Mouse (Mus musculus): ENCODE results near the gene Diaph2. TPM values are rescaled to one million over a fixed set of nuclear protein-coding genes. Genes with fewer than 3 reads are reported as not detected.

Diaph2 gene
- 10 to 100 TPM; 23.1 to 25.4 TPM for total RNA-seq (2021)
- long read RNA-seq, experiment 1, partial matches to known transcripts = 0 of 1 reads
- long read RNA-seq, experiment 1, other reads (novel, unspliced or antisense) = 1 of 1 reads
- long read RNA-seq, experiment 2, partial matches to known transcripts = 0 of 2 reads
- long read RNA-seq, experiment 2, other reads (novel, unspliced or antisense) = 2 of 2 reads

DNA sequence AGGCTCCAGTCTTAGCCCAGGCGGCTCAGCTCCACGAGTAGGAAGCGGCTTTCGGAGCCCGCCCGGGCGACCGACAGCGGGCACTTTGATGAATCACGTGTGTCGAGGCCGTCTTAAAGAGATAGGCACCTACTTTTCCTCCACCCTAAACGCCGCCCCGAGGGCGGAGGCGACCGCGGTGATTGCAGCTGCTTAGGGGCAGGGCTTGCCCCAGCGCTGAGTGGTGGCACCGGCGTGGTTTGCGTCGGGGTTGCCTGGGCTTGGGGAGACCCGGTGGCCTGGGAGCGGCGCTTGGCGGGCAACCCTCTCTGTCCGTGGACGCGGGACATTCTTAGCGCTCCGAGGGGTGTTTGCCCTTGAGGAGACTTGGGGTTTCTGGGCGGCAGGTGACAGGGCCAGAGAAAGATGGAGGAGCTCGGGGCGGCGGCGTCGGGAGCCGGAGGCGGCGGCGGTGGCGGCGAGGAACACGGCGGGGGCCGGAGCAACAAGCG, at the start of gene Diaph2:
Diaph2 (plus strand) TSS at position 172 of the 491 bp plus-strand sequence.
- DNase-seq (ENCODE audit: low spot score in 2 of 2) = peak; percentile 39 to 69

DNA sequence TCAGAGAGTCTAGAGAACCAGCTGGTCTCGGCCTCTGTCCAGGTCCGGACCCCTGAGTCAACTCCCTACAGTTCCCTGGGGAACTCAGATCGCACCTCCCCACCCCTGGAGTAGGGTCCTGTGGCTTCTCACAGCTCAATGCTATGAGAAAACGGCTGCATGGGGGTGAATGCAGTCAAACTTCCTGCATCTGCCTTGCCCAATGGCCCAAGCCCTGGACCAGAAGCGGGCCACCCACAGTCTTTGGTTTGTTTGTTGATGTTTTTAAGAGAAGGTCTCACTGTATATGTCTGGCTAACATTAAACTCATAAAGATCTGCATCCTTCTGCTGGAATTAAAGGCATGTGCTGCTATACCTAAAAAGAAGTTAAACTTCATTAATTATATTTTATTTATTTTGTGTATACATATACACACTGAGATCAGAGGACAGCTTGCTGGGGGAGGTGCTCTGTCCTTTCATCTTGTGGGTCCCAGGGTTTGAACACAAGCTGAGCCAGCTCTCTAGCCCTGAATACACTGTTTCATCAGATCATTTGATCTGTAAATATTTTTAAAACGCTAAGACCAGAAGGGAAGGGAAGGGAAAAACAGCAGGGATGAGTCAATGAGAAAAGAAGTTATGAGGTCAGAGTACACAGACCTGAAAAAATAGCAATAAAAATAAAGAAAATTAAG, 47.8 kb upstream of the Diaph2 start:
- DNase-seq (ENCODE audit: low spot score in 2 of 2) = no peak

GRCm38 (mm10) chrX:129709656-129710055, 39.9 kb upstream of the Diaph2 start:
- DNase-seq (ENCODE audit: low spot score in 2 of 2) = no peak

DNA sequence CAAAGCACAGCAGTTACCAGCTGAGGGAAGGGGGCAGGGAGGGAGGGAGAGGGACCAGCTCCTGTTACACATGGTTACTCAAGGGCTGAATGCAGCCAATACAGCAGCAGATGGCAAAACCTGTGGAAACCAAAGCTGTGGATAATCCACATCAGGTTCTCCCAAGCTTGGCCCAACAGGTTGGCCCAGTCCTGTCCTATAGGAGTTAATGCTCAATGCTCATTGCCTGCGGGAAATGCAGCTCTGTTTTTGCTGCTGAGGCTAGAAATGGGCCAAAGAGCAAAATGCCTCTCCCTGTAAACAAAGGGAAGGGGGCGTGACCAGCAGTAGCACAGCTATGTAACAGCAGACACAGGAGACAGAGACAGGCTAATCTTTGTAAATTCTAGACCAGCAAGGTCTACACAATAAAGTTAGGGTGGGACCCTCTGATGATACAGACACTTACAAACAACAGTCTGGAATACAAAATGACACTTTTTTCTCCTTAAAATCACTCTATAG, 20.8 kb upstream of the Diaph2 start:
- no peak for DNase-seq (ENCODE audit: low spot score in 2 of 2)

- no peak for DNase-seq (ENCODE audit: low spot score in 2 of 2)
Observed at GRCm38 (mm10) chrX:129736562-129736961, 13.0 kb upstream of the Diaph2 start.

GRCm38 (mm10) chrX:129739226-129739625, 10.3 kb upstream of the Diaph2 start:
- DNase-seq (ENCODE audit: low spot score in 2 of 2) = no peak

DNA sequence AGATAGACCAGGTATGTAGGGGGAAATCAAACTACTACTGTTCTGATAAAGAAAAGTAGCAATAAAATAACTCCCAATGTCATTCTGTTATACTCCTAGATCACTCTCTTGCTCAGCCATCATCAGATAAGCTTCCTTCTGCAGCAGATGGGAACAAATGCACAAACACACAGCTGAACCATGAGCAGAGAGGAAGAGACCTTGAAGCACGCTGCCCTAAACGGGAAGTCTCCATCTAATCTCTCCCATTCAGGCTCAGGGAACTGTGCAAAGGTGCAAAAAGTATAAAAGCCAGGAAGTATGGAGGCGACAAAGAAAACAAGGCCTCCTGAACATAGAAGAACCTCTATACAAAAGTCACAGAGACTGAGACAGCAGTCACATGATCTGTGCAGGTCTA, 6.6 kb upstream of the Diaph2 start:
- DNase-seq (ENCODE audit: low spot score in 2 of 2) = no peak

DNA sequence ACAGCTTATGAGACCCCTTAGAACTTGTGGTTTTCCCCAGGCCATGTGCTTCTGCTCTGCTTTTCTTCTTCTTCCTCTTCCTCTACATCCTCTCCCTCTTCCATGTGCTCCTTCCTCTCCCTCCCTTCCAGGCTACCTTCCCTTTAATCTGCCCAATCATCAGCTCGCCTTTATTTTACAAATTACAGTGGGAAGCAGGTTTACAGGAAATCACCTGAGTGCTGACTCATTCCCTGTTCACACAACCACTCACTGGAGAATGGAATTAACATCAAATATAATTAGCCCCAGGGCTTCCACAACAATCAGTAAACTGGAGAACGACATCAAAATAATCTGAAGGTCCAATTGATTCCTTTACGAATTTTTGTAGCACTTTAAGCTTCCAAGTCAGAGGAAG, 3.6 kb upstream of the Diaph2 start:
- no peak for DNase-seq (ENCODE audit: low spot score in 2 of 2)

DNA sequence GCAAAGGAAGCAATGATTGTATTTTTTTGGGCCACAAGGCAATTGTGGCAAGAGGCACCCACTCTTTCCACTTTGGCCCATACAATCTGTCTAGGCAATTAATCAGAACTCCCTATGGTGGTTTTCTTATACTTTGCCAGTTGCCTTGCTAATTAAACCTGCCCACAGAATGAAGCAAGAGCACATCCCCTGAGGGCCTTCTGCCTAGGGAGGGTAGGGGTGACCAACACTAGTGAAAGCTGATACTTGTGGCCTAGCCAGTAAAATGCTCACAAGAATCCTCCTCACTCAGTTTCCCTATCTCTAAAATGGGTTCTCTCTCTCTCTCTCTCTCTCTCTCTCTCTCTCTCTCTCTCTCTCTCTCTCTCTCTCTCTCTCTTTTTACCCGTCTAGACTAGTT, 440 bp upstream of the Diaph2 start:
- no peak for DNase-seq (ENCODE audit: low spot score in 2 of 2)

GRCm38 (mm10) chrX:129750094-129750569, 590 bp downstream of the Diaph2 start:
- peak; percentile 5 for DNase-seq (ENCODE audit: low spot score in 2 of 2)

- no peak for DNase-seq (ENCODE audit: low spot score in 2 of 2)
Observed at GRCm38 (mm10) chrX:129750606-129751005, 1.1 kb downstream of the Diaph2 start.

GRCm38 (mm10) chrX:129756606-129757005, 7.1 kb downstream of the Diaph2 start:
- DNase-seq (ENCODE audit: low spot score in 2 of 2) = no peak

- no peak for DNase-seq (ENCODE audit: low spot score in 2 of 2)
Observed at GRCm38 (mm10) chrX:129762649-129763048, 13.1 kb downstream of the Diaph2 start.

- no peak for DNase-seq (ENCODE audit: low spot score in 2 of 2)
Observed at GRCm38 (mm10) chrX:129765378-129765777, 15.8 kb downstream of the Diaph2 start.

DNA sequence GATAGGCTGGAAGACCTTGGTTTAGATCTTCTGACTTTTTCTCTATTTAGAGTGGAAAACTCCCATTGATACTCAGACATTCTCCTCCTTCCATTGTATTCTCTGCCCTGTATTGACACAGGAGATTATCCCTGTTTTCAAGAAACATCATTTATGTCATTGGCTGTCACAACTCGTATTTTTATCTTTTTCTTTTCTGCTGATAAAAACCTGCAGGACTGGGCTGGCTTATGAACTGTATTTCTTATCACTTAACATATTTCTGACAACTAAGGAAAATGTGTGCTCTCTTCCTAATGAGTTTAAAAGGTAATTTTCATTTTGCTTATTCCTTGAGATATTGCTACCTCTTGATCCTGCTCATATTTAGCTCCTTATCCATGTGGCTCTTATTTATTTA, 17.3 kb downstream of the Diaph2 start:
- DNase-seq (ENCODE audit: low spot score in 2 of 2) = no peak

GRCm38 (mm10) chrX:129770625-129771024, 21.1 kb downstream of the Diaph2 start:
- DNase-seq (ENCODE audit: low spot score in 2 of 2) = no peak

DNA sequence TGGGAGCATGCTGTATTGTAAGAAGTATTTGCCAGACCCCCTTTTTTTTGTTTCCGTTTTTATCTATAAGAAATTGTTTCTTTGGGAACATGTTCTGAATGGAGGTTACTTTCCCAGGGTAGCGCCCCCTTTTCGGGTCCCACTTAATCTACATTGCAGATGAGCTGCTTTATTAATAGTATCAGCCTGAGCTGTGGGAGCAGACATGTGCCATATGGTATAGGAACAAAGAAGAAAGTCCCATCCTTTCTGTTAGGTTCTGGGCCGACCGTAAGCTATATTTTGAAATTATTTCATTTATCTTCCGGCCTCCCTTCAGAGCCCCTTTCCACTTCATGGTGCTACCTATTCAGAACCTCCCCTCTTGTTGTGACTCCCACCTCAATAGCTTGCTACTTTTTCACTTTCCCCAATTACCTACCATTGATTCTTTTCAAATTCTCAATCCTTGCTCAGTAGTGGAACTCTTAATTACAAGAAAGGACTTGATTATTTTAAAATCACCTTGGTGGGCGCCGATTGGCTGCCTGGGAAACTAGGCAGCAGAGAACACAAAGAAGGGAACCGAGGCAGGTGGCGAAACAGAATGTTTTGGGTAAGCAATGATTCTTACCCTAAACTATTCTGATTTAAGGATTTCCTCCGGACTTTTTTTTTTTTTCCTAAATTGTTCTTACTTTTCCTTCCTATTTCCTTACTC, 24.2 kb downstream of the Diaph2 start:
- DNase-seq (ENCODE audit: low spot score in 2 of 2) = no peak

DNA sequence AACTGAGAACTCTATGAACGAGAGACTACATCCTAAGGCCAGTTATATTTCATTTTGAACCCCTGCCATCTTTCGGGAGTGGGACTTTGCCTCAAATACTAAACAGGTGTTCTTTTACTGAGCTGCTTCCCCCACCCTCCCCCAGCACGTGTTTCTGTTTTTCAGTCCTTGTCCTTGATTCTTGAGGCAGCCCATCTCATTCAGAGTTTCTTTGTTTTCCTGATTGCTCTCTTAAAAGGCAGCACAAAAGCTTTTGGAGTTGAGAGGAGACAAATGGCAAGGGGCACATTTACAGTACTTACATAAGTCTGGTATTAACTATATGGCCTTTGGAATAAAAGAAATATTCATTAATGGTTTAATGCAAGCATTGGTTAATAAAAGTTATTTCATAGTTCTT, 24.9 kb downstream of the Diaph2 start:
- no peak for DNase-seq (ENCODE audit: low spot score in 2 of 2)

- DNase-seq (ENCODE audit: low spot score in 2 of 2) = no peak
Observed at GRCm38 (mm10) chrX:129776761-129777160, 27.2 kb downstream of the Diaph2 start.

- no peak for DNase-seq (ENCODE audit: low spot score in 2 of 2)
Observed at GRCm38 (mm10) chrX:129777404-129777962, 27.9 kb downstream of the Diaph2 start.

GRCm38 (mm10) chrX:129781844-129782243, 32.3 kb downstream of the Diaph2 start:
- no peak for DNase-seq (ENCODE audit: low spot score in 2 of 2)

GRCm38 (mm10) chrX:129784062-129784461, 34.5 kb downstream of the Diaph2 start:
- no peak for DNase-seq (ENCODE audit: low spot score in 2 of 2)

Data from adrenal gland, postnatal 4 days (tissue).